Mouse (Mus musculus) ES-E14 (cell line): ENCODE results near the gene Zp3. TPM values are rescaled to one million over a fixed set of nuclear protein-coding genes. Genes with fewer than 3 reads are reported as not detected.

ENCODE experiments used
- DNase-seq: peaks from one replicate; pipeline ENCODE4 v3.0.0-alpha.2; 2013; ENCODE audit warnings: low read depth, low spot score
- H3K27ac ChIP-seq: 2 replicates; pipeline ENCODE4 v1.5.1; 2012; ENCODE audit warnings: low read depth, mild to moderate bottlenecking, low read length, moderate library complexity, mixed read lengths; ENCODE audit not compliant: poor library complexity, insufficient read depth, severe bottlenecking
- H3K36me3 ChIP-seq: 2 replicates; pipeline ENCODE4 v1.6.1; 2012; ENCODE audit warnings: mild to moderate bottlenecking, low read length, moderate library complexity, mixed read lengths; ENCODE audit not compliant: control insufficient read depth, poor library complexity, insufficient read depth, severe bottlenecking
- H3K4me1 ChIP-seq, 2 experiments: fragments of 150-350 bp in 1 of 2; sonication (generic) in 1 of 2; 2 replicates each; pipeline ENCODE4 v1.6.1; 2012; ENCODE audit warnings: low read length in 2 of 2, mild to moderate bottlenecking in 1 of 2, mixed read lengths in 1 of 2; ENCODE audit not compliant: control insufficient read depth in 2 of 2, insufficient read depth in 2 of 2, poor library complexity in 1 of 2
- H3K4me3 ChIP-seq, 2 experiments: fragments of 150-350 bp in 1 of 2; sonication (generic) in 1 of 2; 2 replicates each; pipeline ENCODE4 v1.5.1; 2012; ENCODE audit warnings: low read length in 2 of 2, low read depth in 1 of 2, mild to moderate bottlenecking in 1 of 2, mixed read lengths in 1 of 2; ENCODE audit not compliant: insufficient read depth in 1 of 2, poor library complexity in 1 of 2, severe bottlenecking in 1 of 2
- H3K9ac ChIP-seq: 2 replicates; pipeline ENCODE4 v1.6.1; 2012; ENCODE audit warnings: low read depth, mild to moderate bottlenecking, low read length, mixed read lengths; ENCODE audit not compliant: poor library complexity, insufficient read depth, severe bottlenecking
- H3K9me3 ChIP-seq: fragments of 150-350 bp; sonication (generic); 2 replicates; pipeline ENCODE4 v1.6.1; 2012; ENCODE audit warnings: low read depth, mild to moderate bottlenecking, low read length; ENCODE audit not compliant: control insufficient read depth, insufficient read depth
- CHD2 ChIP-seq: IDR thresholded peaks from 2 replicates; pipeline ENCODE4 v1.6.1; 2014; ENCODE audit warnings: mild to moderate bottlenecking, low read depth, low read length, inconsistent platforms
- HCFC1 ChIP-seq: IDR thresholded peaks from 2 replicates; pipeline ENCODE4 v1.6.1; 2012; ENCODE audit warnings: low read length, inconsistent platforms, borderline replicate concordance; ENCODE audit not compliant: insufficient read depth
- MAFK ChIP-seq: IDR thresholded peaks from 2 replicates; pipeline ENCODE4 v1.6.1; 2014; ENCODE audit warnings: mild to moderate bottlenecking, low read depth, low read length, inconsistent platforms; ENCODE audit not compliant: insufficient read depth
- ZC3H11A ChIP-seq: IDR thresholded peaks from 2 replicates; pipeline ENCODE4 v1.6.1; 2012; ENCODE audit warnings: low read depth, mild to moderate bottlenecking, inconsistent platforms, low read length, borderline replicate concordance
- ZNF384 ChIP-seq: IDR thresholded peaks from 2 replicates; pipeline ENCODE4 v1.6.1; 2012; ENCODE audit warnings: low read depth, low read length, inconsistent platforms
- in situ Hi-C, 2 experiments: fragments of 600-800 bp; cut with MboI; formaldehyde crosslinking; loops; one replicate each; pipeline ENCODE4 v1.15.1; 2025; ENCODE audit warnings: low sequenced_read_pairs in 2 of 2, inconsistent platforms in 1 of 2; ENCODE audit not compliant: unreplicated experiment in 2 of 2
- total RNA-seq: library from RNA; depleted of rRNA; stranded (reverse); fragments of 300-350 nt; gene quantifications from 2 replicates; pipeline ENCODE4 v1.2.3, GENCODE M21; 2012; rRNA removed

Gene Zp3
- 12.7 and 16.1 TPM in 2 replicates for total RNA-seq

DNA sequence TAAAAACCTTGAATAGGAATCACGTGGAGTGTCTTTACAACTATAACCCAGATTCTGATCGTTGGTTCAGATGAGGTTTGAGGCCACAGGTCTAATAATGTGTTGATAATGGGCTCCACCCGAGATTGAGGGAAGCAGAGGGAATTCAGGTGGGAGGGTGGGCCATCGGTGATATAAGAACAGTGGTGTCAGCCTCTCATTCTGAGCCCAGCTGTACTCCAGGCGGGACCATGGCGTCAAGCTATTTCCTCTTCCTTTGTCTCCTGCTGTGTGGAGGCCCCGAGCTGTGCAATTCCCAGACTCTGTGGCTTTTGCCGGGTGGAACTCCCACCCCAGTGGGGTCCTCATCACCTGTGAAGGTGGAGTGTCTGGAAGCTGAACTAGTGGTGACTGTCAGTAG, at the start of gene Zp3:
Zp3 (plus strand) TSS at position 196 of the 400 bp plus-strand sequence.
- Histone ChIP-seq H3K9me3 (no peaks in the 10 kb centered on the region), H3K4me3 (peak within 1 kb of the TSS in 1 of 2 experiments; percentile 44; a peak in 2 of 4 replicates), H3K4me1 (peaks cover 0 to 14% of the 10 kb centered on the region in 2 experiments; a peak in 2 of 4 replicates), H3K9ac (peak within 1 kb of the TSS; percentile 29), H3K27ac (peak within 1 kb of the TSS; percentile 46; the same call in 1 of the 2 replicates), H3K36me3 (no peaks in the 10 kb centered on the region)
- in situ Hi-C loops, result no loop called here
- no peak for DNase-seq
- TF ChIP-seq ZC3H11A (no peak), ZNF384 (no peak), CHD2 (no peak), HCFC1 (no peak), MAFK (no peak)

DNA sequence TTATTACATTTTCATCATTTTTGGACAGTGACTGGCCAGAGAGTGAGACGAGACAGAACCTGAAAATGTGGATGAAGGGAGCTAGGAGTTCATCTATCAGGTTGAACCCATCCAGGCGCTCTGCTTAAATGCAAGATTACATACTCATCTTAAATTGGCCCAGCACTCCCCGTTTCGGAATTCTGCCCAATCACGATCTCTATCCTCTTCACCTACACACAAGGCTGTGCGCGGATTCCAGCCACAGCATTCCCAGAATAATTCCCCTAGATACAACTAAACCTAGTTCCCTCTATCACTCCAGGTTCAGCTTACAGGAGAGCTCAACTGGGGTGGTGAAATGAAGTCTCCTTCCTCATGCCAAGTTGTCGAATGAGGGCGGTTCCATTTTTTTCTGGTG, 48.4 kb upstream of the Zp3 start:
- in situ Hi-C loops, result no loop called here
- Histone ChIP-seq H3K9me3 (no peaks in the 10 kb centered on the region), H3K4me3 (peak overlapping the region in 1 of 2 experiments; percentile 50; a peak in 2 of 4 replicates), H3K9ac (peak overlapping the region; percentile 51; the same call in 1 of the 2 replicates), H3K4me1 (peaks cover 6 to 14% of the 10 kb centered on the region in 2 experiments; a peak in 3 of 4 replicates), H3K36me3 (peaks cover 45% of the 10 kb centered on the region), H3K27ac (no peak overlapping the region)
- TF ChIP-seq MAFK, result no peak
- TF ChIP-seq CHD2, result no peak
- no peak for TF ChIP-seq HCFC1
- no peak for TF ChIP-seq ZC3H11A
- TF ChIP-seq ZNF384, result no peak
- DNase-seq, result no peak

DNA sequence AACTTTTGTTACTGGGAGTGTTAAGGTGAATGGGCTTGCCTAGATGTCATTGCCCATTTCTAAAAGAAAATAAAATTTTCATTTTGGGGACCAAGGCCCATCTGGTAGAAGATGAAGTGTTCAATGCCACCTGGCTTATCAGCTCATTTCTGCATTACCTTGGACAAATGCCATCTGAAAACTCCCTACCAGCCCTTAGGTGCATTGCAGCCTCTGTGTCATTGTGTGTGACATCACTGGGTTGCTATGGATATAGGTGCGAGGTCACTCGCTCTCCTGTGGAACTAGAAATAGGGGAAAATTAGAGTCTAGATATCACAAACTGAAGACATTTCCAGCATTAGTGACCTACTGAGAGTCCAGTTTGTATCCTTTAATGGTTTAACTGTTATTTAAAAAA, 47.5 kb upstream of the Zp3 start:
- Histone ChIP-seq H3K36me3 (peaks cover 41% of the 10 kb centered on the region), H3K27ac (no peak overlapping the region), H3K4me3 (peak overlapping the region; percentile 45 to 87), H3K4me1 (peaks cover 6 to 12% of the 10 kb centered on the region in 2 experiments; a peak in 3 of 4 replicates), H3K9ac (peak overlapping the region; percentile 7; the same call in 1 of the 2 replicates), H3K9me3 (no peaks in the 10 kb centered on the region)
- TF ChIP-seq CHD2 (no peak), MAFK (no peak), ZNF384 (no peak), ZC3H11A (no peak)
- no peak for DNase-seq
- in situ Hi-C loops, result no loop called here

DNA sequence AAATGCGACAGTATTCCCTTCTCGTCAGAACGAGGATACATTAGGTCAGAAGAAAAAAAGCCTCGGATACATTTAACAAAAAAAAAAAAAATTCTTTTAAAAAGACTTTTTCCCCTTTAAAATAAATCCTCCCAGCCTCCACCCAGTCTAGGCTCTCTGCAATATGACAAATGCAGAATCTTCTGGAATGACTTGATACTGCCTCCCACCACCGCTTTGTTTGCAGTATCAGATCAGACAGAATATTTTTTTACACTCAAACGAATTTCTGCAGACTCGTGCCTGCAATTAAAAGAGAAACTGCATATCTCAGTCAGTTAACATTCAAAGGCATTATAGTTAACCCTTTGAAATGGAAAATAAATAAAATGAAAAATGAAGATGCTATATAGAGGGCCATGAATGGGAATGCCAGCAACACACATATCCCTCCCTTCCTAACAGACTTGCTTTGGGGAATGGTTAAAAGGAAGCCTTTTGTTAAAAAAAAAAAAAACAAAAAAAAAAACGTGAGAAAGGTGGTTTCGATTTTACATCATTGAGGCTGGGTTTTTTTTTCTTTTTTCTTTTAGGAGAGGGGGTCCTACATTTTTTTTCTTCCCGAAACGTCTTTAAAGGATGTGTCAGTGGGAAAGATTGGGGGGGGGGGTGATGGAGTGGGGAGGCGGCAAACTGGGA, 46.5 kb upstream of the Zp3 start:
- no peaks in the 10 kb centered on the region for H3K9me3 ChIP-seq
- peak overlapping the region; percentile 87 to 98 for H3K4me3 ChIP-seq
- H3K27ac ChIP-seq, result peak overlapping the region; percentile 98; the same call in 1 of the 2 replicates
- TF ChIP-seq MAFK, result no peak
- TF ChIP-seq ZNF384, result peak; percentile 67
- TF ChIP-seq ZC3H11A, result no peak
- H3K36me3 ChIP-seq, result peaks cover 33% of the 10 kb centered on the region
- peaks cover 6 to 12% of the 10 kb centered on the region in 2 experiments; a peak in 3 of 4 replicates for H3K4me1 ChIP-seq
- no peak for DNase-seq
- in situ Hi-C loops, result no loop called here
- H3K9ac ChIP-seq, result peak overlapping the region; percentile 98
